Mouse (Mus musculus) intestine, embryonic 14.5 days (tissue): Measurements from ENCODE around the gene Slc9a9. TPM values are rescaled to one million over a fixed set of nuclear protein-coding genes. Genes with fewer than 3 reads are reported as not detected.

Source experiments
- ATAC-seq: fragments of 200-750 bp; cut with Nextera tagmentation; replicated peaks from 2 replicates; pipeline ENCODE4 v1.8.0; 2017; ENCODE audit warnings: low read depth, moderate number of reproducible peaks, moderate TSS enrichment, moderate library complexity; ENCODE audit not compliant: low FRiP score, low TSS enrichment
- DNase-seq: peaks from one replicate; pipeline ENCODE4 v3.0.0-alpha.2; 2018; ENCODE audit warnings: low spot score
- H3K27ac ChIP-seq: fragments of 300-500 bp; sonication (generic); 2 replicates; pipeline ENCODE4 v1.5.1; 2014; ENCODE audit warnings: low read depth, mild to moderate bottlenecking, control low read depth
- H3K27me3 ChIP-seq: fragments of 300-500 bp; sonication (generic); replicated peaks from 2 replicates; pipeline ENCODE4 v1.6.1; 2014; ENCODE audit warnings: low read length, control low read depth; ENCODE audit not compliant: control insufficient read depth, insufficient read depth
- H3K36me3 ChIP-seq: fragments of 300-500 bp; sonication (generic); 2 replicates; pipeline ENCODE4 v1.6.1; 2014; ENCODE audit warnings: low read length, control low read depth; ENCODE audit not compliant: control insufficient read depth, insufficient read depth
- H3K4me1 ChIP-seq: fragments of 300-500 bp; sonication (generic); replicated peaks from 2 replicates; pipeline ENCODE4 v1.6.1; 2014; ENCODE audit warnings: low read length, control low read depth, mixed read lengths; ENCODE audit not compliant: control insufficient read depth, insufficient read depth
- H3K4me2 ChIP-seq: fragments of 300-500 bp; sonication (generic); 2 replicates; pipeline ENCODE4 v1.6.1; 2014; ENCODE audit warnings: low read length
- H3K4me3 ChIP-seq: fragments of 300-500 bp; sonication (generic); 2 replicates; pipeline ENCODE4 v1.5.1; 2014; ENCODE audit warnings: low read depth, low read length, control low read depth, mixed read lengths
- H3K9ac ChIP-seq: fragments of 300-500 bp; sonication (generic); 2 replicates; pipeline ENCODE4 v1.6.1; 2014; ENCODE audit warnings: mild to moderate bottlenecking, low read length
- H3K9me3 ChIP-seq: fragments of 300-500 bp; sonication (generic); 2 replicates; pipeline ENCODE4 v1.6.1; 2016; ENCODE audit warnings: low read length, control low read depth; ENCODE audit not compliant: control insufficient read depth
- WGBS: fragments of 180-500 bp; shearing (Covaris S2); extraction: QIAGEN DNeasy Blood & Tissue Kit; methylation state at CpG from one replicate; pipeline ENCODE4 v1.1.7; 2014; 5-methylcytosine and 5-hydroxymethylcytosine counted together
- polyA plus RNA-seq: library from polyadenylated mRNA; unstranded; fragments of >200 nt; fragmentation: Nextera tagmentation; extraction: Ambion mirVana; gene quantifications from 2 replicates; pipeline ENCODE4 v1.2.1, GENCODE M21; 2014

Slc9a9 gene
- polyA plus RNA-seq, 1 experiment from 2014 or later, result 2.9 TPM

DNA sequence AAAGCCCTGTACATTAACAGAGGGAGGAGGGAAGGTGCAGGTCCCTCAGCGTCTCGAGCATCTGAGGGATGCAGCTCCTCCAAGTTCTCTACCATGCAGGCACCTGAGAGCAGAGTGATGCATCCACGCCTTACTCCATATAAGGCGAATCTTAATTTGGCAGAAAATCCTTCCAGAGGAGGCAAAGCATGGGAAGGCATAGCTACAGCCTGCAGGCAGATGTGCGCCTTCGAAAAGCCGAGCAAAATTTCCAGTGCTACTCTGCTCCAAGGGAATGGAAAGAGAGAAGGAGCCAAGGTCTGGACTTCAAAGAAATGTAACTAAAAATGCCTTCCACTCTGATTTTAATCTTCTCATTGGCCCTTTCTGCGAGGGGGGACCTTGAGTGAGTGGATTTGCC lies 80.5 kb downstream of the Slc9a9 start:
- 84% methylated on average over 8 of the region's 8 CpGs for WGBS

DNA sequence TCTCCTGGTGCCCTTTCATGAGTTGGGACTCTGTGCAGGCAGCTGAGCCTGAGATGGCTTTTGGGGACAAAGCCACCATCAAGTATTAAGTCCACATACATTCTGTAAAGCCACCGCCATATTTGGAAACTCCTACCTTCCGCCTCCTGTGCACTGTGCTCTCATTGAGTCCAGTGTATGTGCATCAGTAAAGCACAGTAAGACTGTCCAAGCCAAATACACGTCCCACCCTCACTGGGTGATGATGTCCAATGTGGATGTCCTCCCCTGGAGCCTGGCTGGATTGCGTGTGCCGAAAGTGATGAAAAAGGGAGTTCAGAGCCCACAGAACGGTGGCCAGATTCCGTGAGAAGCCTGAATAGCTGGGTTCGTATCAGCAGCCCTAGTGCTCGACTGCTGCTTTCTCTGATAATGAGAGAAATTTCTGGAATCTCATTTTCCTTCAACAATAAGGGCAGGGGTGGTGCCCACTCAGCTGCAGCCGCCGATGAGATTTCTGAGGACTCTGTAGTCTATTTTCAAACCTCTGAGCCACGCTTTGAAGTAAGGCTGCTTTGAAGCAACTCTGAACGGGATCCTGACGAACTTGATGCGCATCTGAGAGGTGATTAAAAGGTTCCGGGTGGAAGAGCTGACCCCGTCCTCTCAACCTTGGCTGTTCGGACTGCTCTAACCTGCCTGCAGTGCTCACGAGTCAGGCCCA lies 81.4 kb downstream of the Slc9a9 start:
- no peaks in the 10 kb centered on the region for H3K4me1 ChIP-seq
- no peak for DNase-seq
- 83% methylated on average over 19 of the region's 19 CpGs for WGBS
- H3K27me3 ChIP-seq, result no peaks in the 10 kb centered on the region
- no peak for ATAC-seq
- H3K4me3 ChIP-seq, result no peak overlapping the region
- H3K36me3 ChIP-seq, result no peaks in the 10 kb centered on the region
- H3K27ac ChIP-seq, result no peak overlapping the region
- H3K4me2 ChIP-seq, result no peak overlapping the region
- no peaks in the 10 kb centered on the region for H3K9me3 ChIP-seq
- H3K9ac ChIP-seq, result no peak overlapping the region

More for the DNA sequence above, 80.5 kb downstream of the Slc9a9 start:
- Histone ChIP-seq H3K27ac (no peak overlapping the region), H3K9me3 (no peaks in the 10 kb centered on the region), H3K4me2 (no peak overlapping the region), H3K27me3 (no peaks in the 10 kb centered on the region), H3K9ac (no peak overlapping the region), H3K4me1 (no peaks in the 10 kb centered on the region), H3K4me3 (no peak overlapping the region), H3K36me3 (no peaks in the 10 kb centered on the region)
- ATAC-seq, result no peak
- no peak for DNase-seq

- no peaks in the 10 kb centered on the region for H3K9me3 ChIP-seq
- no peak for DNase-seq
- H3K9ac ChIP-seq, result no peak overlapping the region
- H3K27me3 ChIP-seq, result no peaks in the 10 kb centered on the region
- no peak overlapping the region for H3K4me2 ChIP-seq
- H3K4me3 ChIP-seq, result no peak overlapping the region
- 74% methylated on average over 10 of the region's 10 CpGs for WGBS
- ATAC-seq, result no peak
- H3K27ac ChIP-seq, result no peak overlapping the region
- no peaks in the 10 kb centered on the region for H3K36me3 ChIP-seq
- H3K4me1 ChIP-seq, result no peaks in the 10 kb centered on the region
Measured at GRCm38 (mm10) chr9:94751638-94752021, 81.9 kb downstream of the Slc9a9 start.

DNA sequence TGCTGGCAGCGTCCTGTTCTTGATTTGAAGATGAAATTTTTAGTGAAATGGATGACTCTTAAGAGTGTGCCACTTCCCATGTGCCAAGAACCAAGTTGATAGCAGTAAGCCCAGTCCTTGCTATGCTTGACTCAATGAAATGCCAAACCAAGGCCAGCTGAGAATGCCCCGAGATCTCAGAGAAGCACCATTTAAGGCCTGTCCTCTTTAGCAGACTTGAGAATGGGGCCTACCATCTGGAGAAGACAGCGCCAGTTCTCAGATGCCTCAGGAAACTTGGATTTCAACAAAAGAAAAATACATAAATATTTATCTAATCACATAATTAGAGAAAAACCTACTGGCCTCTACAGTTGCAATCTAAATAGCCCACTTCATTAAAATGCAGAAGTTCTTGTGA lies 82.4 kb downstream of the Slc9a9 start:
- H3K4me3 ChIP-seq, result no peak overlapping the region
- no peak overlapping the region for H3K27ac ChIP-seq
- H3K9me3 ChIP-seq, result no peaks in the 10 kb centered on the region
- no peaks in the 10 kb centered on the region for H3K36me3 ChIP-seq
- H3K27me3 ChIP-seq, result no peaks in the 10 kb centered on the region
- WGBS, result 87% methylated on average over 3 of the region's 3 CpGs
- no peaks in the 10 kb centered on the region for H3K4me1 ChIP-seq
- DNase-seq, result no peak
- ATAC-seq, result no peak
- no peak overlapping the region for H3K4me2 ChIP-seq
- no peak overlapping the region for H3K9ac ChIP-seq

GRCm38 (mm10) chr9:94759904-94760303 lies 90.2 kb downstream of the Slc9a9 start:
- Histone ChIP-seq H3K36me3 (no peaks in the 10 kb centered on the region), H3K4me3 (no peak overlapping the region), H3K4me1 (no peaks in the 10 kb centered on the region), H3K27ac (no peak overlapping the region), H3K9ac (no peak overlapping the region), H3K27me3 (no peaks in the 10 kb centered on the region), H3K9me3 (no peaks in the 10 kb centered on the region), H3K4me2 (no peak overlapping the region)
- DNase-seq (no peak), ATAC-seq (no peak)
- 47% methylated on average over 5 of the region's 5 CpGs for WGBS

- Histone ChIP-seq H3K9ac (no peak overlapping the region), H3K27ac (no peak overlapping the region), H3K4me2 (no peak overlapping the region), H3K4me3 (no peak overlapping the region), H3K9me3 (no peaks in the 10 kb centered on the region), H3K36me3 (no peaks in the 10 kb centered on the region), H3K27me3 (no peaks in the 10 kb centered on the region), H3K4me1 (no peaks in the 10 kb centered on the region)
- 71% methylated on average over 6 of the region's 6 CpGs for WGBS
- ATAC-seq, result no peak
- no peak for DNase-seq
Measured at GRCm38 (mm10) chr9:94768114-94768513, 98.4 kb downstream of the Slc9a9 start.

- ATAC-seq, result no peak
- H3K36me3 ChIP-seq, result no peaks in the 10 kb centered on the region
Measured at GRCm38 (mm10) chr9:94768524-94768923, 98.8 kb downstream of the Slc9a9 start.

DNA sequence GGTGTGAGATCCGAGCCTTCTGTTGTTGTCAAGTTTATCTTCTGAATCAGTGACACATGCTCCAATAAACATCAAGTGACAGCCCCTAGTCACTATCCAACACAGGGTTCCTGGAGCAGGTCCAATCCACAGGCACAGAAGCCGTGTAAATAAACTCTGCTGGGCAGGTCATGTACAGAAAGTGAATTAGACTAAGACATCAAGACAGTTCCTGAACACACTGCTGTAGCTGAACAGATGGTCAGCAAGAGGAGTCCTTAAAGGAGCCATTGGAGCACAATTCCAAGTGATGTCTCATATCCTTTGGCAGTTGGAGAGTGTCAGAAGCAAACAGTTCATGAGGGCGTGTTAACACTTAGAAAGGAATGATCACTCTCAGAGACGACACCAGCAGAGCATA lies 103.6 kb downstream of the Slc9a9 start:
- H3K27ac ChIP-seq, result no peak overlapping the region
- H3K4me3 ChIP-seq, result no peak overlapping the region
- H3K9ac ChIP-seq, result no peak overlapping the region
- no peaks in the 10 kb centered on the region for H3K9me3 ChIP-seq
- WGBS, result 57% methylated on average over 4 of the region's 4 CpGs
- no peaks in the 10 kb centered on the region for H3K36me3 ChIP-seq
- H3K4me2 ChIP-seq, result no peak overlapping the region
- no peak for ATAC-seq
- H3K27me3 ChIP-seq, result no peaks in the 10 kb centered on the region
- H3K4me1 ChIP-seq, result no peaks in the 10 kb centered on the region
- no peak for DNase-seq

More at GRCm38 (mm10) chr9:94768524-94768923, 98.8 kb downstream of the Slc9a9 start:
- Histone ChIP-seq H3K9ac (no peak overlapping the region), H3K27ac (no peak overlapping the region), H3K27me3 (no peaks in the 10 kb centered on the region), H3K4me2 (no peak overlapping the region), H3K4me3 (no peak overlapping the region), H3K9me3 (no peaks in the 10 kb centered on the region), H3K4me1 (no peaks in the 10 kb centered on the region)
- no peak for DNase-seq
- WGBS, result 81% methylated on average over 4 of the region's 4 CpGs

DNA sequence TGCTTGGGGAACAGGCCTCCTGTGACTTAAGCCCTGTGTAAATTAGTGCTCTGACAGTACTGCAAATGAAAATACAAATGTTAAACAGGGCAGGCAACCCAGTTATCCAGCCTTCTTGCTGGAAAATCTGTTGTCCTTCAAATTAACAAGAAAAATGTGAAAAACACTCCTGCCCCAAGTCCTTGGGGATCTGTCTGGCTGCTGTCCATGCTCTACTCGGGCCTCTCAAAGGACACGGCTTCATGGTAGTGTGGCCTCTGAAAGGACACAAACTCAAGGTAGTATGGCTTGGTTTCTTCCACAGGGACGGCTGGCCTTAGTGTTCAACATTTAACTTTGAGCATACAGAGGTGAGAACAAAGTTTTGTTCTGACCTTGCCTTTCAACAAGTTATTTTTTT lies 118.6 kb downstream of the Slc9a9 start:
- ATAC-seq (no peak), DNase-seq (no peak)

More for the DNA sequence above, 118.6 kb downstream of the Slc9a9 start:
- H3K27ac ChIP-seq, result no peak overlapping the region
- H3K9me3 ChIP-seq, result no peaks in the 10 kb centered on the region
- WGBS, result 83% methylated on average over 3 of the region's 3 CpGs
- H3K4me2 ChIP-seq, result no peak overlapping the region
- H3K4me1 ChIP-seq, result no peaks in the 10 kb centered on the region
- no peaks in the 10 kb centered on the region for H3K27me3 ChIP-seq
- H3K9ac ChIP-seq, result no peak overlapping the region
- H3K36me3 ChIP-seq, result no peaks in the 10 kb centered on the region
- no peak overlapping the region for H3K4me3 ChIP-seq
